Mouse (Mus musculus) ES-Bruce4 (cell line): Measurements from ENCODE around the gene Pank4. TPM values are rescaled to one million over a fixed set of nuclear protein-coding genes. Genes with fewer than 3 reads are reported as not detected.

Experiments used
- H3K27ac ChIP-seq: 2 replicates; pipeline ENCODE4 v1.5.1; 2012; ENCODE audit warnings: low read length, inconsistent platforms; ENCODE audit not compliant: insufficient read depth
- H3K27me3 ChIP-seq: 2 replicates; pipeline ENCODE4 v1.6.1; 2012; ENCODE audit warnings: mild to moderate bottlenecking, low read length, inconsistent platforms; ENCODE audit not compliant: control insufficient read depth, poor library complexity, insufficient read depth, severe bottlenecking
- H3K36me3 ChIP-seq: 2 replicates; pipeline ENCODE4 v1.6.1; 2012; ENCODE audit warnings: inconsistent platforms, mild to moderate bottlenecking, low read length, moderate library complexity; ENCODE audit not compliant: control insufficient read depth, poor library complexity, insufficient read depth, severe bottlenecking
- H3K4me1 ChIP-seq: one replicate; pipeline ENCODE4 v1.8.1; 2011; ENCODE audit warnings: low read length; ENCODE audit not compliant: control insufficient read depth, insufficient read depth
- H3K4me3 ChIP-seq: 2 replicates; pipeline ENCODE4 v1.5.1; 2011; ENCODE audit warnings: low read depth, mild to moderate bottlenecking, low read length
- H3K9ac ChIP-seq: 2 replicates; pipeline ENCODE4 v1.6.1; 2012; ENCODE audit warnings: low read depth, mild to moderate bottlenecking, inconsistent platforms; ENCODE audit not compliant: poor library complexity, severe bottlenecking
- H3K9me3 ChIP-seq: replicated peaks from 2 replicates; pipeline ENCODE4 v1.6.1; 2012; ENCODE audit warnings: mild to moderate bottlenecking, low read length, inconsistent platforms; ENCODE audit not compliant: control insufficient read depth, poor library complexity, insufficient read depth, severe bottlenecking
- CTCF ChIP-seq: IDR thresholded peaks from one replicate; pipeline ENCODE4 v1.8.1; 2011; ENCODE audit warnings: low read depth, low read length
- EP300 ChIP-seq: IDR thresholded peaks from 2 replicates; pipeline ENCODE4 v1.6.1; 2011; ENCODE audit warnings: low read depth, low read length; ENCODE audit not compliant: insufficient read depth
- POLR2A ChIP-seq: IDR thresholded peaks from one replicate; pipeline ENCODE4 v1.8.1; 2011; ENCODE audit warnings: low read length; ENCODE audit not compliant: insufficient read depth
- polyA plus RNA-seq: library from polyadenylated mRNA; stranded (reverse); fragments of >200 nt; gene quantifications from 2 replicates; pipeline ENCODE4 v1.2.4, GENCODE M21; 2011; ENCODE audit warnings: low read depth; ENCODE audit not compliant: missing spikeins, insufficient read depth, insufficient read length

The Pank4 gene
- polyA plus RNA-seq, 1 experiment = 21.5 TPM

DNA sequence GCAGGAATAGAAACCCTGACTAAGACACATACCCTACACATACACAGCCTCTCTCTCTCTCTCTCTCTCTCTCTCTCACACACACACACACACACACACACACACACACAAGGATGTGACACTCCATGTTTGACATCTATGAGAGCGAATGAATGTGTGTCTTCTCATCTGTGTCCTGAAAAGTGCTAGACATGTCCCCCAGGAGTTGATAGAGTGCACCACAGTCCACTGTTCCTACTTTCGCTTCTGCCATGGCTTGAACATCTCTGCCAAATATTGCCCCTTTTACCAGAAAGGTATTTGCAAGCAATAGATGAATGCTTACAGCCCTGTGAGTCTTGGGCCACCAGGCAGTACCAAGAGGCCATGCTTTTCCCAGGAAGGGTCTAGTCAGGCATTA is 23.8 kb upstream of the Pank4 start:
- no peak overlapping the region for H3K4me3 ChIP-seq
- no peaks in the 10 kb centered on the region for H3K27me3 ChIP-seq
- no peaks in the 10 kb centered on the region for H3K36me3 ChIP-seq
- no peak for TF ChIP-seq CTCF
- no peak for TF ChIP-seq EP300
- TF ChIP-seq POLR2A = no peak
- no peak overlapping the region for H3K9ac ChIP-seq
- H3K4me1 ChIP-seq = no peaks in the 10 kb centered on the region
- H3K9me3 ChIP-seq = no peaks in the 10 kb centered on the region
- no peak overlapping the region for H3K27ac ChIP-seq

DNA sequence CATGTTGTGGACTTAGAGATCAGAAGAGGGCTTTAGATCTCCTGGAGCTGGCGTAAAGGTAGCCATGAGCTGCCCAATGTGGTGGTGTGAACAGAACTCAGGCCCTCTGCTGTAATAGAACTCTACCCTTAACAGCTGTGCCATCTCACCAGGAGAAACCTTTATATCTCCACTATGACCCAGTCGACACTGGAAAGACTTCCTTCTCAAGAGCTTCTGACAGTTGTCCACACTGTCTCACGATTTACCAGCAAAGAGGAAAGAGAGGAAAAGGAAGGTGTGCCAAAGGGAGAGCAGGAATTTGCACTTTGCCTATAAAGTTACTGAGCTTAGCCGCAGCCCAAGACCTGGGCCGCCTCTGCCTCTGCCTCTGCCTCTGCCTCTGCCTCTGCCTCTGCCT is 22.1 kb upstream of the Pank4 start:
- no peak overlapping the region for H3K9ac ChIP-seq
- no peaks in the 10 kb centered on the region for H3K27me3 ChIP-seq
- no peak overlapping the region for H3K4me3 ChIP-seq
- no peaks in the 10 kb centered on the region for H3K36me3 ChIP-seq
- TF ChIP-seq CTCF (no peak), POLR2A (no peak), EP300 (no peak)
- H3K4me1 ChIP-seq = no peaks in the 10 kb centered on the region
- H3K9me3 ChIP-seq = no peaks in the 10 kb centered on the region
- H3K27ac ChIP-seq = no peak overlapping the region

DNA sequence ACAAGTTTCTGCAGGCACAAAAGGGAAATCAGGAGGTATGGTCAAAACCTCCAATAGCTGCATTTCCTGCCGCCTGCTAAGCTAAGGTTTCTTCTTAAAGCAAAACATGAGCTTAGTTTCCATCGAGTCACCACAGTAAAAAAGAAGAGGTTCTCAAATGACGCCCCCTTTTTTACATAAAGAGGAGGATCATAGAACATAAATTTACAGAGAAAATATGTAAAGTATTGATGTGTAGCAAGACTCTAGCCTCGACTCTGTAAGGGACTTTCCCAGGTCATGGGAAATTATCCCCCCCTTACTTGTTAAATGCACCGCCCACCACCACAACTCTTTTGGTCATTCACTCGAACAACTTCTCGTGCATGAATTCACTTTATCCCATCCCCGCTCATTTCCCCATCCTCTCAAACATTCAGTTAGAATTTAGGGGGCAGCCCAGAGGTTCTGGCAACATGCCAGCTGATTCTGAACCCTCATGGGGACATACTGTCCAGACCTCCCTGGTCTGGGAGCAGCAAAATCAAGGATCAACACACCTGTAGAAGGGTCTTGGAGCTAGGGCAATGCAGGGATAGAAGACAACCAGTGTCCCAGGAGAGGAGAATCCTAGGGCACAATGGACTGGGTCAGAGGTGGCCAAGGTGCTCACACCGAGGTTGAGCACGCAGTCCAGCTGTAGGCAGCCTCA is 21.1 kb upstream of the Pank4 start:
- H3K4me3 ChIP-seq = no peak overlapping the region
- H3K27ac ChIP-seq = no peak overlapping the region
- no peaks in the 10 kb centered on the region for H3K4me1 ChIP-seq
- H3K27me3 ChIP-seq = no peaks in the 10 kb centered on the region
- no peaks in the 10 kb centered on the region for H3K36me3 ChIP-seq
- H3K9ac ChIP-seq = no peak overlapping the region
- H3K9me3 ChIP-seq = no peaks in the 10 kb centered on the region
- no peak for TF ChIP-seq EP300
- TF ChIP-seq POLR2A = no peak
- TF ChIP-seq CTCF = no peak

DNA sequence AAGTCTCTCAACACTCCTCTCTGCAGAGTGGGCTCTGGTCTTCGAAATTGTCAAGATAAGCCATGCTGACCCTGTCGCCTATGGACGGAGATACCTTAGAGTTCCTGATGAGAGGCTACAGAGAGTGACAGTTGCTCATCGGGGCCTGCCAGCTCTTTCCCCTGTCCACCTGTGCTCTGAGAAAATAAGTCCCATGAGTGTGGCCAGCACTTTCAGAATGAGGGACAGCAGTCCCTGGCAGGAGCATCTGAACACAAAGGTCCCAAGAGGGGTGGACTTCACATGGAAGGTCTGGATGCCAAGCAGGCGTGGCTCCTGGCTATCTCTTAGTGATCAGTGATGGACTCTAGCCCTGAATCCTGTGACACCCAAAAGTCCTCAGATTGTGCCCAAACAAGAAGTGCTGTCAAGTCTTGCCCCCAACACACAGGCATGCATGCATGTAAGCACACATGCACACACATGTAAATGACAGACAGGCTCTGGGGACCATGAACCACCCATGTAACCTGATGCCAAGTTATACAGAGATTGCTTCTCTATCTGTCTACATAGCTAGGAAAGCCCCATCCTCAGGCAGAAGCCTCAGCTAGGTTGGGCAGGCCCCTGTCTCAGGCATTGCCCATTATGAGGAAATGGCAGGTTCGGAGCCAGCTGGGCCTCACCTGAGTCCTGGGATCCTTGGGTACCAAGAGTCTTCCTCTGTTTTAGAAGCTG is 20.4 kb upstream of the Pank4 start:
- TF ChIP-seq CTCF = no peak
- no peak for TF ChIP-seq POLR2A
- TF ChIP-seq EP300 = no peak
- Histone ChIP-seq H3K4me3 (no peak overlapping the region), H3K9ac (no peak overlapping the region)

DNA sequence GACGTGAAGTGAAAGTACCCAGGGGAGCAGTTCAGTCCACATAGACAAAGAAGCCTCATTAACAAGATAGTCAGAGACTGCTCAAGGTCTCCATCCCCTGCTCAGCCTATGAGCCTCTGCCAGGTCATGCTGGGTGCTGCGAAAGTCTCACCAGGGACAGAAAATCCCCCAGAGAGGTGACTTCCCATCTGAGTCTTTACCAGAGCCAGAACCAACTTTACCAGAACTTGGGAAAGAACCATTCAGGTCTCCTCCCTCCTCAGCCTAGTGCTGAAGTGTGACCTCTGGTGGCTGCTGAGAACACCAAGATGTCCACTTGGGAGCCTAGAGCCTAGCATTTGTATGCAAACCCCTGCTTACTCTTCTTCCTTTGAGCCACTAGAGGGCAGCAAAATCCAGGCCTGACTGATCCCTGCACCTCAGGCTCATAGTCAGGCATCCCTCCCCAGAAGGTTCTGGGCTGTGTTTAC is 19.8 kb upstream of the Pank4 start:
- Histone ChIP-seq H3K4me3 (no peak overlapping the region), H3K36me3 (no peaks in the 10 kb centered on the region), H3K27ac (no peak overlapping the region), H3K4me1 (no peaks in the 10 kb centered on the region), H3K9ac (no peak overlapping the region), H3K27me3 (no peaks in the 10 kb centered on the region), H3K9me3 (no peaks in the 10 kb centered on the region)
- TF ChIP-seq CTCF = peak; percentile 94
- TF ChIP-seq POLR2A = no peak

More for the DNA sequence above, 20.4 kb upstream of the Pank4 start:
- Histone ChIP-seq H3K36me3 (no peaks in the 10 kb centered on the region), H3K27me3 (no peaks in the 10 kb centered on the region), H3K27ac (no peak overlapping the region), H3K9me3 (no peaks in the 10 kb centered on the region), H3K4me1 (no peaks in the 10 kb centered on the region)

DNA sequence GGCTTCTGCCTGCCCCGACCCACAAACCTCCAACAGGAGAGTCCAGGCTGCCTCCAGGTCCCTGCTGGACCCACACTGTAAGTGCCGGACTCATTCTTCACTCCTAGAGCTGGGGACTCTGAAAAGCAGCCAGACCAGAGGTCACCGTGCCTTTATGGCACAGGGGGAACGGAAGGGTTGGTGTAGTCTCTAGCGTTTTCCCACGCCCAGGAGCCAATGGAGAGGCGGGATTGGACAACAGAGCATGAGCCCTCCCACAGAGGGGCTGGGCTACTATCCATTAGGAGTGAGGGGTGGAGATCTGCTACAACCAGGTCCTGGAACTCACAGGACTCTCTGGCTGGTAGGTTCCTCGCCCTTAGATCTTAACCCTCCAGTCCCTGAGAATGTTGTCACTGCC is 17.6 kb upstream of the Pank4 start:
- Histone ChIP-seq H3K9me3 (no peaks in the 10 kb centered on the region), H3K27me3 (peaks cover 1% of the 10 kb centered on the region; the same call in 1 of the 2 replicates), H3K4me1 (no peaks in the 10 kb centered on the region), H3K9ac (no peak overlapping the region), H3K27ac (no peak overlapping the region), H3K36me3 (no peaks in the 10 kb centered on the region), H3K4me3 (peak overlapping the region; percentile 46)
- TF ChIP-seq EP300 (no peak), CTCF (no peak), POLR2A (no peak)
